Comparison of ENCODE assay signal across 21 mouse cellular contexts in genomic region chr17:73460874-73461273, GRCm38 (mm10).
"Had no signal": no experiment of that assay in that cellular context is flagged by ENCODE, and none has a peak within 500 bp of the region (broad histone marks: within the 10 kb centered on the region; RNA-seq: fewer than 3 reads in every experiment).

No protein-coding gene starts in this region.

- H3K27me3 ChIP-seq: limb, embryonic 13.5 days; liver, embryonic 12.5 days; liver, embryonic 15.5 days; lung, embryonic 15.5 days; megakaryocyte, embryonic 14.5 days had no signal

- H3K27ac ChIP-seq: kidney, postnatal 0 days; layer of hippocampus, adult 2 months; limb, embryonic 10.5 days; limb, embryonic 13.5 days; liver, embryonic 12.5 days; liver, embryonic 15.5 days; lung, embryonic 15.5 days had no signal

- H3K4me1 ChIP-seq: limb, embryonic 10.5 days; limb, embryonic 13.5 days; liver, embryonic 12.5 days; liver, embryonic 15.5 days; lung, embryonic 15.5 days; megakaryocyte, embryonic 14.5 days had no signal

- H3K4me2 ChIP-seq: limb, embryonic 13.5 days; liver, embryonic 12.5 days; liver, embryonic 15.5 days; lung, embryonic 15.5 days; midbrain, embryonic 11.5 days had no signal

- H3K9me3 ChIP-seq: limb, embryonic 10.5 days; limb, embryonic 13.5 days; liver, embryonic 12.5 days; liver, embryonic 15.5 days; lung, embryonic 15.5 days; megakaryocyte, embryonic 14.5 days had no signal

- DNase-seq: kidney, adult 2 months; kidney, postnatal 25 days; layer of hippocampus, adult 9-11 months; liver; lung, adult 18-20 months; lung, postnatal 10 days; lung, postnatal 36 days; midbrain, embryonic 14.5 days; retina, postnatal 1 day; right cerebral cortex, postnatal 25 days; thymus, adult 18-20 months; thymus, postnatal 36 days had no signal

- H3K36me3 ChIP-seq: limb, embryonic 10.5 days; limb, embryonic 13.5 days; liver, embryonic 12.5 days; liver, embryonic 15.5 days; lung, embryonic 15.5 days had no signal

- ATAC-seq: liver, embryonic 12.5 days had no signal

- H3K4me3 ChIP-seq: layer of hippocampus, adult 2 months; limb, embryonic 10.5 days; limb, embryonic 13.5 days; liver, embryonic 12.5 days; liver, embryonic 15.5 days; lung, embryonic 15.5 days; megakaryocyte, embryonic 14.5 days had no signal

- H3K9ac ChIP-seq: limb, embryonic 13.5 days; liver, embryonic 12.5 days; liver, embryonic 15.5 days; lung, embryonic 15.5 days had no signal
